Mouse (Mus musculus) stomach, postnatal 0 days (tissue): Measurements from ENCODE around the gene 1700013H16Rik. TPM values are rescaled to one million over a fixed set of nuclear protein-coding genes. Genes with fewer than 3 reads are reported as not detected.

Experiments
- ATAC-seq: fragments of 200-750 bp; cut with Nextera tagmentation; 2 replicates; pipeline ENCODE4 v1.8.0; 2017; ENCODE audit not compliant: low FRiP score, low TSS enrichment
- DNase-seq: peaks from one replicate; pipeline ENCODE4 v3.0.0-alpha.2; 2016; ENCODE audit warnings: low spot score
- H3K27ac ChIP-seq: fragments of 300-500 bp; sonication (generic); replicated peaks from 2 replicates; pipeline ENCODE4 v1.5.1; 2014; ENCODE audit warnings: mild to moderate bottlenecking, control low read depth
- H3K27me3 ChIP-seq: fragments of 300-500 bp; sonication (generic); 2 replicates; pipeline ENCODE4 v1.6.1; 2014; ENCODE audit warnings: low read length; ENCODE audit not compliant: control insufficient read depth, insufficient read depth
- H3K36me3 ChIP-seq: fragments of 300-500 bp; sonication (generic); 2 replicates; pipeline ENCODE4 v1.6.1; 2014; ENCODE audit warnings: low read length, mixed read lengths; ENCODE audit not compliant: control insufficient read depth, insufficient read depth
- H3K4me1 ChIP-seq: fragments of 300-500 bp; sonication (generic); replicated peaks from 2 replicates; pipeline ENCODE4 v1.6.1; 2014; ENCODE audit warnings: antibody characterized with exemption; ENCODE audit not compliant: control insufficient read depth, insufficient read depth
- H3K4me2 ChIP-seq: fragments of 300-500 bp; sonication (generic); replicated peaks from 2 replicates; pipeline ENCODE4 v1.6.1; 2014; ENCODE audit warnings: low read depth, mild to moderate bottlenecking, control low read depth, moderate library complexity
- H3K4me3 ChIP-seq: fragments of 300-500 bp; sonication (generic); 2 replicates; pipeline ENCODE4 v1.5.1; 2014; ENCODE audit warnings: low read depth, low read length, control low read depth
- H3K9ac ChIP-seq: fragments of 300-500 bp; sonication (generic); 2 replicates; pipeline ENCODE4 v1.6.1; 2014; ENCODE audit warnings: mild to moderate bottlenecking, low read length, control low read depth, mixed read lengths
- H3K9me3 ChIP-seq: fragments of 300-500 bp; sonication (generic); 2 replicates; pipeline ENCODE4 v1.6.1; 2016; ENCODE audit warnings: low read length; ENCODE audit not compliant: control insufficient read depth
- CTCF ChIP-seq: IDR thresholded peaks from 2 replicates; pipeline ENCODE4 v1.5.1; 2016; ENCODE audit warnings: antibody characterized with exemption, low read depth, mild to moderate bottlenecking, moderate library complexity
- EP300 ChIP-seq: optimal IDR thresholded peaks from 2 replicates; pipeline ENCODE3; 2016; ENCODE audit warnings: antibody characterized with exemption
- WGBS: fragments of 180-500 bp; shearing (Covaris S2); extraction: QIAGEN DNeasy Blood & Tissue Kit; methylation state at CpG from one replicate; pipeline ENCODE4 v1.1.7; 2014; 5-methylcytosine and 5-hydroxymethylcytosine counted together
- polyA plus RNA-seq: library from polyadenylated mRNA; unstranded; fragments of >200 nt; fragmentation: Nextera tagmentation; extraction: Ambion mirVana; gene quantifications from 2 replicates; pipeline ENCODE4 v1.2.1, GENCODE M21; 2015

1700013H16Rik gene
- polyA plus RNA-seq, 1 experiment from 2014 or later: not detected

DNA sequence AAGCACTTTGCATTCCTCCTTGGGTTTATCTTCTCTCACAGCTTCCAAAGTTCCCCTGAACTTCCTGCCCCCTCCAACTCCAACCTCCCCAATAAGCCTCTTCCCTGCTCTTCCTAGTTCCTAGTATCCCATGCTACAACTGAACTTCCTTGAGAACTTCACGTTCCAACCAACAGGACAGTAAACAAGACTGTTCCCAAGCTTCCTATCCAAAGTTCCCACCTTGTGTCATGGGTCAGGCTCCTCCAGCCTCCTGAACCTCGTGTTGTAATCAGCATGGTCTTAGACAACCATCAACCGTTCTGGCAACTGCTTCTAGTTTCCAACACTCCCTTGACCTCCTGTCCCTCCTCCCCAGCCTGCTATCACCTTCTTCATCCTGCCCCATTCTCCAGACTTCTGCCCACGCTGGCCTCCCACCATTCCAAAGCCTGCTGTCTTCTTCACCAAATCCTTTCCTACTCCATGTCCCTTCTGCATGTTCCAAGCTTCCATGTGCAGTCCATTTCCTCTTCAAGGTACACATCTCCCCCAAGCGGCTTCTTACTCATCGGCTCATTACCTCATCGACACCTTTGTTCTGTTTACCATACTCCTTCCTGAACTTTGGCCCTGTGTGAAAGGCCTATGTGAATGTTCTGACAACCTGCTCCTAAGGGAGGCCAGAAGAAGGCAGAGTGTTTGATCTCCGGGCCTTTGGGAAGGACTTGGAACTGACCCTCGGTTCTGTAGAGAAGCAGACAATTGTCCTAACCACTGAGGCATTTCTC lies 63.4 kb downstream of the 1700013H16Rik start:
- no peak overlapping the region for H3K27ac ChIP-seq
- peak; percentile 88 for ATAC-seq
- H3K9ac ChIP-seq: no peak overlapping the region
- H3K4me2 ChIP-seq: no peak overlapping the region
- H3K36me3 ChIP-seq: no peaks in the 10 kb centered on the region
- H3K4me1 ChIP-seq: no peaks in the 10 kb centered on the region
- WGBS: 69% methylated on average over 9 of the region's 9 CpGs
- no peak for TF ChIP-seq CTCF
- no peak for TF ChIP-seq EP300
- H3K9me3 ChIP-seq: no peaks in the 10 kb centered on the region
- no peaks in the 10 kb centered on the region for H3K27me3 ChIP-seq
- DNase-seq: peak; percentile 19
- no peak overlapping the region for H3K4me3 ChIP-seq

DNA sequence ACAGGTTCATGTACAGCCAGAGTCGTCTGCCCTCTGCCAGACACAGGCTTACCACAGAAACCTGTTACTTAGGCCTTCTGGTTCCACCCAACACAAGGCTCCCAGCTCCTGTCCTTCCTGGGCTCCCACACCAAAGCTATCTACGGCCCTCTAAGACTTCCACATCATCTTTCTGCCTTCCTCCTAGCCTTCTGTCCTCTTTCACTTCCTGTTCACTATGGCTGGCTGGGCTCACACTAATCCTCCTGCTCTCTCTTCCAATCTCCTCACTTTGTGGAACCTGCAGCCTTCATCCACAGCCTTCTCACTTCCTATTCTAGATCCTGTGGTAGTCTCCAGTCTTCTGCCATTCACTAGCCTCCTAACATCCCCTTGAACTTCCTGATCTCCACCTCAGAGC lies 64.5 kb downstream of the 1700013H16Rik start:
- no peak overlapping the region for H3K9ac ChIP-seq
- H3K36me3 ChIP-seq: no peaks in the 10 kb centered on the region
- no peak overlapping the region for H3K4me3 ChIP-seq
- DNase-seq (no peak), ATAC-seq (no peak)
- no peaks in the 10 kb centered on the region for H3K27me3 ChIP-seq
- H3K4me1 ChIP-seq: no peaks in the 10 kb centered on the region
- TF ChIP-seq EP300 (no peak), CTCF (no peak)
- WGBS: 69% methylated on average over 2 of the region's 2 CpGs
- H3K27ac ChIP-seq: no peak overlapping the region
- no peak overlapping the region for H3K4me2 ChIP-seq
- H3K9me3 ChIP-seq: no peaks in the 10 kb centered on the region

Other genes with a start within 250 kb of the 1700013H16Rik start
- 20.0 and 23.6 TPM in 2 replicates for gene Rtl8c, start 149.8 kb downstream of the 1700013H16Rik start, polyA plus RNA-seq
- gene Gm14597, start 148.9 kb downstream of the 1700013H16Rik start, polyA plus RNA-seq: not detected in 2 replicates
- gene Rtl8a, start 114.1 kb downstream of the 1700013H16Rik start, polyA plus RNA-seq: 43.9 and 47.6 TPM in 2 replicates
- gene Rtl8b, start 87.4 kb downstream of the 1700013H16Rik start, polyA plus RNA-seq: 37.0 and 41.6 TPM in 2 replicates
- gene 4930502E18Rik, start 33.0 kb downstream of the 1700013H16Rik start, polyA plus RNA-seq: 0.06 and 0.08 TPM in 2 replicates
- not detected in 2 replicates for gene Zfp36l3, start 18.6 kb upstream of the 1700013H16Rik start, polyA plus RNA-seq
- gene Xlr, start 39.9 kb upstream of the 1700013H16Rik start, polyA plus RNA-seq: 2.3 TPM in 2 replicates